Mouse (Mus musculus): Measurements from ENCODE around the gene Tmem143.

DNA sequence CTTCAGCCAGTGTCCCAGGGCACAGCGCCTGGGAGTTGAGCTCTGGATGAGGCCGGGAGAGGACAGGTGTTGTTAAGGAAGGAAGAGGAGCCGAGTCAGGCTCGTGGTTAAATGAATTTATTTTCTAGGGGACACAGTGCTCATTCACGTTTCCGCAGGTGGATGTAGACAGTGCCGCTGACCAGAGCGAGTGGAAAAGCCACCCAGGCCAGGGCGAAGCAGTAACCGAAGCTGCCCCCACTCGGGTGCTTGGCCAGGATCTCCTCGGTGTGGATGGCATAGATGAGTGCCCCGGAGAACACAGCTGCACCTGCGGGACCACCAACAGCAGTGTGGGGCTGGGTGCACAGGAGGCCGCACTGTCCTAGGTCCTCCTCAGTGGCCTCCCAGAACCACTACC lies 21.2 kb downstream of the Tmem143 start:
- TF ChIP-seq MAX (IDR thresholded peaks at IDR 0.05), result no peak
- no peak for TF ChIP-seq CTCF (IDR thresholded peaks at IDR 0.05; ENCODE audit: control insufficient read depth, insufficient read depth, insufficient read length)
- TF ChIP-seq MYOG (IDR thresholded peaks at IDR 0.05; ENCODE audit: control insufficient read depth, extremely low read depth, insufficient read length), result no peak
- TF ChIP-seq CEBPB (IDR thresholded peaks at IDR 0.05; ENCODE audit: low read depth), result no peak
- no peak for TF ChIP-seq MYOD1 (IDR thresholded peaks at IDR 0.05; ENCODE audit: control insufficient read depth, insufficient read length, low read depth)
- TF ChIP-seq USF1 (IDR thresholded peaks at IDR 0.05; ENCODE audit: low read depth), result no peak
